Mouse (Mus musculus) stomach, postnatal 0 days (tissue): ENCODE results near the gene Fhit. TPM values are rescaled to one million over a fixed set of nuclear protein-coding genes. Genes with fewer than 3 reads are reported as not detected.

Experiments used
- ATAC-seq: fragments of 200-750 bp; cut with Nextera tagmentation; 2 replicates; pipeline ENCODE4 v1.8.0; 2017; ENCODE audit not compliant: low FRiP score, low TSS enrichment
- DNase-seq: peaks from one replicate; pipeline ENCODE4 v3.0.0-alpha.2; 2016; ENCODE audit warnings: low spot score
- H3K27ac ChIP-seq: fragments of 300-500 bp; sonication (generic); replicated peaks from 2 replicates; pipeline ENCODE4 v1.5.1; 2014; ENCODE audit warnings: mild to moderate bottlenecking, control low read depth
- H3K27me3 ChIP-seq: fragments of 300-500 bp; sonication (generic); 2 replicates; pipeline ENCODE4 v1.6.1; 2014; ENCODE audit warnings: low read length; ENCODE audit not compliant: control insufficient read depth, insufficient read depth
- H3K36me3 ChIP-seq: fragments of 300-500 bp; sonication (generic); 2 replicates; pipeline ENCODE4 v1.6.1; 2014; ENCODE audit warnings: low read length, mixed read lengths; ENCODE audit not compliant: control insufficient read depth, insufficient read depth
- H3K4me1 ChIP-seq: fragments of 300-500 bp; sonication (generic); replicated peaks from 2 replicates; pipeline ENCODE4 v1.6.1; 2014; ENCODE audit warnings: antibody characterized with exemption; ENCODE audit not compliant: control insufficient read depth, insufficient read depth
- H3K4me2 ChIP-seq: fragments of 300-500 bp; sonication (generic); replicated peaks from 2 replicates; pipeline ENCODE4 v1.6.1; 2014; ENCODE audit warnings: low read depth, mild to moderate bottlenecking, control low read depth, moderate library complexity
- H3K4me3 ChIP-seq: fragments of 300-500 bp; sonication (generic); 2 replicates; pipeline ENCODE4 v1.5.1; 2014; ENCODE audit warnings: low read depth, low read length, control low read depth
- H3K9ac ChIP-seq: fragments of 300-500 bp; sonication (generic); 2 replicates; pipeline ENCODE4 v1.6.1; 2014; ENCODE audit warnings: mild to moderate bottlenecking, low read length, control low read depth, mixed read lengths
- H3K9me3 ChIP-seq: fragments of 300-500 bp; sonication (generic); 2 replicates; pipeline ENCODE4 v1.6.1; 2016; ENCODE audit warnings: low read length; ENCODE audit not compliant: control insufficient read depth
- CTCF ChIP-seq: IDR thresholded peaks from 2 replicates; pipeline ENCODE4 v1.5.1; 2016; ENCODE audit warnings: antibody characterized with exemption, low read depth, mild to moderate bottlenecking, moderate library complexity
- EP300 ChIP-seq: optimal IDR thresholded peaks from 2 replicates; pipeline ENCODE3; 2016; ENCODE audit warnings: antibody characterized with exemption
- WGBS: fragments of 180-500 bp; shearing (Covaris S2); extraction: QIAGEN DNeasy Blood & Tissue Kit; methylation state at CpG from one replicate; pipeline ENCODE4 v1.1.7; 2014; 5-methylcytosine and 5-hydroxymethylcytosine counted together
- polyA plus RNA-seq: library from polyadenylated mRNA; unstranded; fragments of >200 nt; fragmentation: Nextera tagmentation; extraction: Ambion mirVana; gene quantifications from 2 replicates; pipeline ENCODE4 v1.2.1, GENCODE M21; 2015

Gene Fhit
- polyA plus RNA-seq, 1 experiment from 2014 or later, result 12.2 TPM

DNA sequence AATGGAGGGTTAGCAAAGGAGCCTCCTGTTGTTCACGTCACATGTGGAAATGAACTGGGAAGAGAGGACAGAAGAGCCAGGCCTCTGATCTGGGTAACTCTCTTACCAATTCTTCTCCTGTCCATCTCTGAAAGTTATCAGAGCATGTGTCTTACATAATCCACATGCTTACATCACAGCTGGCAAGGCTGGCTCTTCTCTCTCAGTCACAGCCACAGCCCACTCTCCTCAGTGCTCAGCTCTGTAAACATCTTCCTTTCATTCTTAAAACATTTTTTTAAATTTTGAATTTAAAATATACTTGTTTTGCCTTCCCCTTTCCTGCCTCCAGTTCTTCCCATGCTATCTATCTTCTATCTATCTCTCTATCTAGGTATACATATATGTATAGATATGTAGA is 1477.5 kb downstream of the Fhit start:
- Histone ChIP-seq H3K36me3 (no peaks in the 10 kb centered on the region), H3K9me3 (no peaks in the 10 kb centered on the region), H3K4me2 (no peak overlapping the region), H3K27me3 (no peaks in the 10 kb centered on the region), H3K4me1 (no peaks in the 10 kb centered on the region), H3K4me3 (no peak overlapping the region), H3K27ac (no peak overlapping the region), H3K9ac (no peak overlapping the region)
- ATAC-seq, result no peak
- no peak for DNase-seq
- 68% methylated on average over 1 of the region's 1 CpGs for WGBS
- TF ChIP-seq CTCF, result no peak
- no peak for TF ChIP-seq EP300

DNA sequence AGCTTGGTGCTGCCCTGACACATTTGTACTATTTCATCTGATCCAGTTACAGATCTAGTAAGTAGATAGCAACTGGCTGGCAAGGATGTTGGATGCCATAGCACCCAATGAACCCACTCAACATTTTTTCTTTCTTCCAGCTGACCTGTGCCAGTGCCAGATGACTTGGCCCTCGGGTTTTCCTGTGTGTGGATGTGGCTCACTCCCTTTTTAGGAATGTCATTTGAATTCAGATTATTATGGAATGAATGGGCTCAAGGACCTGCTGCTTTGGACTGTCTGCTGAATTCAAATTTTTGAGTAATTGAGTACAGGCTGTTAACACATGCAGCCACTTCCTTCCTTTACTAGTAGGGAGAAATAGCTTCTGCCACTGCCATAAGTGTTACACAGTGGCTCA is 1489.1 kb downstream of the Fhit start:
- ATAC-seq (no peak), DNase-seq (no peak)
- 45% methylated on average over 1 of the region's 1 CpGs for WGBS
- TF ChIP-seq EP300 (no peak), CTCF (no peak)
- Histone ChIP-seq H3K4me3 (no peak overlapping the region), H3K4me1 (no peaks in the 10 kb centered on the region), H3K9ac (no peak overlapping the region), H3K4me2 (no peak overlapping the region), H3K27ac (no peak overlapping the region), H3K36me3 (no peaks in the 10 kb centered on the region), H3K9me3 (no peaks in the 10 kb centered on the region), H3K27me3 (no peaks in the 10 kb centered on the region)

DNA sequence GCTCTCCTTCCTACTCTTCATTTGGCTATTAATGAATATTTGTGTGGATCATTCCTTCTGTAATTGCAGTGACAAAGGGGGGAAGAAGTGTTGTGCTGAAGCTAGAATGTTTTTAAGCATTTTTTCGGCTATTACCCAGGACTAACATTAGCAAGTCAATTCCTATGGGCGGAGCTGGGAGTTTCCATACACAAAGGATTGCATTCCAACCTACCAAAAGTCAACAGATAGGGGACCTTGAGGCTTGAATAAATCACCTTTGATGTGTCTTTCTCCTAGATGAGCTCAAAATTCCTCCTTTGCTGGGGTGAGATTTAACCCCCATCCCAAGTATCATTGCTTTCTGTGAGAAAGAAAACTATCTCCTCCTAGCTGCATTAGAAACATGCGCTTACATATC is 1490.1 kb downstream of the Fhit start:
- no peaks in the 10 kb centered on the region for H3K27me3 ChIP-seq
- ATAC-seq (no peak), DNase-seq (no peak)
- no peaks in the 10 kb centered on the region for H3K36me3 ChIP-seq
- no peaks in the 10 kb centered on the region for H3K4me1 ChIP-seq
- no peak overlapping the region for H3K9ac ChIP-seq
- WGBS, result 60% methylated on average over 3 of the region's 3 CpGs
- TF ChIP-seq CTCF, result no peak
- no peak for TF ChIP-seq EP300
- H3K9me3 ChIP-seq, result no peaks in the 10 kb centered on the region
- no peak overlapping the region for H3K27ac ChIP-seq
- no peak overlapping the region for H3K4me3 ChIP-seq
- H3K4me2 ChIP-seq, result no peak overlapping the region

DNA sequence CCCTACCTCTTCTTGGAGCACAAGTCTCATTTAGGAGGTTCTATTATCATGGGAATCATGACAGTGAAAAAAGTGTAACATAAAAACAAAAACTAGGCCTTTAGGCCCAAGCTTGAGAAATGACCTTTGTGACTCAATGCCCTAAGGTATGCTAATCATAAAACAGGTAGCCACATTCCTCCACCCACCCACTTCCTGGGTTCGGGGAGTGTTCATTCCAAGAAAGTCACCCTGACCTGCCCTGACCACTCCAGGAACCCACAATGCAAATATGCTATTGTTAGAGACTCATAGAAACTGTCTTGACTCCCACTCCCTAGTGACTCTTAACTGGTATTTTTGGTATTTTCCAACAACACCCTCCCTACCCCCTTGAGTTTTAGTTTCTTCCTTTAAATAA is 1492.1 kb downstream of the Fhit start:
- H3K4me2 ChIP-seq, result no peak overlapping the region
- no peaks in the 10 kb centered on the region for H3K27me3 ChIP-seq
- no peak overlapping the region for H3K4me3 ChIP-seq
- H3K9ac ChIP-seq, result no peak overlapping the region
- WGBS, result 62% methylated on average over 1 of the region's 1 CpGs
- no peak for DNase-seq
- H3K27ac ChIP-seq, result no peak overlapping the region
- H3K9me3 ChIP-seq, result no peaks in the 10 kb centered on the region
- TF ChIP-seq CTCF (no peak), EP300 (no peak)
- no peaks in the 10 kb centered on the region for H3K4me1 ChIP-seq
- H3K36me3 ChIP-seq, result no peaks in the 10 kb centered on the region
- ATAC-seq, result no peak

DNA sequence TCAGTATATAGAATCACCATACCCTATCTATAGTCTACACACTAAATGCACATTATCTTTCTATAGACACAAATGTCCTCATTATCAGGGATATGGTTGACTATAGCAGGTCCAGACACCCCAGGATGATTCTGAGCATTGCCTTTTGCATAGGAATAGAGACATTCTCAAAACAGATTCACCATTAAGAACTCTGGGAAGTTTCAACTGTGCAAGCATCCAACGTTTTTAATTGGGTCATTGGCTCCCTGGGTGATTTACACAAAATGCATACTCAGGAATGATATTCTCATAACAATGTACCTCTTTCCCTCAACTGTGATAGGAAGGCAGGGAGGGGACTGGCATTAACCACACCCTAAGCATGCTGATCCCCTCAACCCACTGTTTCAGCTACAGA is 1503.4 kb downstream of the Fhit start:
- ATAC-seq, result no peak

DNA sequence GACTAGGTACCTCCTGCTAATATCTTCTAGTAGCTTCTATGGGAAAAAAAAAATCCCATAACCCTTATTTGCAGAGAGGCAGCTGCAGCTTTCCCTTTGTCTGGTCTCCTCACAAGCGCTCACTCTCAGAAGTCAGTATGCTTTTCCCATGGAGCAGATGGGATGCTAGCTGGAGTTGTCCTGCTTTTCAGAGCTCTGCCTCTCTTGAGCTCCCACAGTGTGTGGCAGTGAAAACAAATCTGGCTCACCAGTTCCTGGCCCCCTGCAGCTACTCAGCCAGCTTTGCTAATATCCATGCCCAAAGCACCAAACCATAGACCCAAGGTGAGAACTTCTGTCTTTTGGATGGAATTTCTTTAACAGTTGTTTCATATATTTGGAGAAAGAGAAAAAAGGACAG is 1510.4 kb downstream of the Fhit start:
- H3K9me3 ChIP-seq, result no peaks in the 10 kb centered on the region
- no peaks in the 10 kb centered on the region for H3K36me3 ChIP-seq
- DNase-seq (no peak), ATAC-seq (no peak)
- no peaks in the 10 kb centered on the region for H3K27me3 ChIP-seq
- no peak overlapping the region for H3K27ac ChIP-seq
- H3K4me3 ChIP-seq, result no peak overlapping the region
- no peaks in the 10 kb centered on the region; the same call in 1 of the 2 replicates for H3K4me1 ChIP-seq
- no peak for TF ChIP-seq CTCF
- TF ChIP-seq EP300, result no peak
- 91% methylated on average over 1 of the region's 1 CpGs for WGBS
- no peak overlapping the region for H3K4me2 ChIP-seq
- no peak overlapping the region for H3K9ac ChIP-seq

More for the DNA sequence above, 1503.4 kb downstream of the Fhit start:
- H3K9me3 ChIP-seq, result no peaks in the 10 kb centered on the region
- no peak overlapping the region for H3K9ac ChIP-seq
- DNase-seq, result no peak
- H3K4me1 ChIP-seq, result no peaks in the 10 kb centered on the region
- H3K4me3 ChIP-seq, result no peak overlapping the region
- no peaks in the 10 kb centered on the region for H3K27me3 ChIP-seq
- H3K4me2 ChIP-seq, result no peak overlapping the region
- WGBS, result 51% methylated on average over 1 of the region's 1 CpGs
- H3K27ac ChIP-seq, result no peak overlapping the region
- no peaks in the 10 kb centered on the region for H3K36me3 ChIP-seq
- TF ChIP-seq EP300 (no peak), CTCF (no peak)
